Mouse (Mus musculus) adrenal gland, postnatal 0 days (tissue): Measurements from ENCODE around the gene Mtcp1. TPM values are rescaled to one million over a fixed set of nuclear protein-coding genes. Genes with fewer than 3 reads are reported as not detected.

ENCODE experiments used
- polyA plus RNA-seq: library from polyadenylated mRNA; unstranded; fragments of >200 nt; fragmentation: Nextera tagmentation; extraction: Ambion mirVana; gene quantifications from 2 replicates; pipeline ENCODE4 v1.2.1, GENCODE M21; 2015

The Mtcp1 gene
- 2.6 and 4.7 TPM in 2 replicates for polyA plus RNA-seq

GRCm38 (mm10) chrX:75415936-75416785 is at the start of gene Mtcp1, which contains the start of the genes Cmc4 and Brcc3:
TSS of gene Mtcp1 (minus strand) at chrX:75416588.
TSS of gene Cmc4 (minus strand) at chrX:75416584.
TSS of gene Brcc3 (plus strand) at chrX:75416628.

GRCm38 (mm10) chrX:75382195-75382771 is 34.1 kb downstream of the Mtcp1 start, which contains the start of the genes Fundc2 and F8:
TSS of gene Fundc2 (plus strand) at chrX:75382399.
TSS of gene F8 (minus strand) at chrX:75382615.

Other genes with a start within 250 kb of the Mtcp1 start
- 63.0 and 63.9 TPM in 2 replicates for gene Fundc2, start 34.2 kb downstream of the Mtcp1 start, polyA plus RNA-seq
- 2.1 and 4.4 TPM in 2 replicates for gene F8, start 34.0 kb downstream of the Mtcp1 start, polyA plus RNA-seq
- gene Cmc4, start within 50 bp of the Mtcp1 start, polyA plus RNA-seq = 28.6 and 35.1 TPM in 2 replicates
- gene Brcc3, start within 50 bp of the Mtcp1 start, polyA plus RNA-seq = 52.7 and 64.6 TPM in 2 replicates
- 153 and 154 TPM in 2 replicates for gene Vbp1, start 97.7 kb upstream of the Mtcp1 start, polyA plus RNA-seq
- 2.7 and 5.7 TPM in 2 replicates for gene Rab39b, start 161.6 kb upstream of the Mtcp1 start, polyA plus RNA-seq